Mouse (Mus musculus) activated CD4-positive, CD25-positive, alpha-beta regulatory T cell, adult 9 weeks (primary cell): ENCODE results near the gene Ralgds. TPM values are rescaled to one million over a fixed set of nuclear protein-coding genes. Genes with fewer than 3 reads are reported as not detected.

ENCODE experiments used
- polyA plus RNA-seq: library from polyadenylated mRNA; unstranded; fragments of 100-300 nt; shearing (Covaris generic); gene quantifications from one replicate; pipeline ENCODE4 v1.2.1, GENCODE M21; 2017

Gene Ralgds
- polyA plus RNA-seq = 5.5 TPM

DNA sequence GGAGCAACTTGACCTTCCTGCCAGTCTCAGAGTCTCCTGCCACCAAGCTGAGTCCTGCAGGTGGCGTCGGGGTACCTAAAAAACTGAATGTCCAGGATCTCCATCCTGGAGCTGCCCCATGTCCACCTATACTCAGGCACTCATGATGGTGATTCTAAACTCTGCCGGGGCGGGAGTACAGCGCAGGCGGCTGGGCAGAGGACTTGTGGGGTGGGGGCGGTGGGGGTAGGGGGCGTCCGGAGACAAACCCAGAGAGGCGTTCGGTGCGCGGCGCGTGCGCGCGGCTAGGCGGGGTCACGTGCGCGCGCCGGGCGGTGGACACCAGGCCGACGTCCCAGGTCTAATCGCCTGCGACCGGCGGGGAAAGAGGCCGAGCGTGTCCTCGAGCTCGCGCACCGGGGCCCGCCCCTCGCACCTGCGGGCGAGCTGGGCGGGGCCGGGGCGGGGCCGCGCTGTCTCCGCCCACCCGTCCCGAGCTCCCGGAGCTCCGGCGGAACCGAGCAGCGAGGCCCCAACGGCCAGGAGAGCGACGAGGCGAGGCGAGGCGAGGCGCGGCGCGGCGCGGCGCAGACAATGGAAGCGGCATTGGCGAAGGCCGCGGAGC lies at the start of gene Ralgds:
TSS of gene Ralgds (plus strand) at position 328 of the 604 bp plus-strand sequence.

GRCm38 (mm10) chr2:28465836-28466518 lies 46.9 kb upstream of the Ralgds start, which contains the start of gene 1700007K13Rik:
Gene 1700007K13Rik (minus strand): TSS chr2:28466332.

DNA sequence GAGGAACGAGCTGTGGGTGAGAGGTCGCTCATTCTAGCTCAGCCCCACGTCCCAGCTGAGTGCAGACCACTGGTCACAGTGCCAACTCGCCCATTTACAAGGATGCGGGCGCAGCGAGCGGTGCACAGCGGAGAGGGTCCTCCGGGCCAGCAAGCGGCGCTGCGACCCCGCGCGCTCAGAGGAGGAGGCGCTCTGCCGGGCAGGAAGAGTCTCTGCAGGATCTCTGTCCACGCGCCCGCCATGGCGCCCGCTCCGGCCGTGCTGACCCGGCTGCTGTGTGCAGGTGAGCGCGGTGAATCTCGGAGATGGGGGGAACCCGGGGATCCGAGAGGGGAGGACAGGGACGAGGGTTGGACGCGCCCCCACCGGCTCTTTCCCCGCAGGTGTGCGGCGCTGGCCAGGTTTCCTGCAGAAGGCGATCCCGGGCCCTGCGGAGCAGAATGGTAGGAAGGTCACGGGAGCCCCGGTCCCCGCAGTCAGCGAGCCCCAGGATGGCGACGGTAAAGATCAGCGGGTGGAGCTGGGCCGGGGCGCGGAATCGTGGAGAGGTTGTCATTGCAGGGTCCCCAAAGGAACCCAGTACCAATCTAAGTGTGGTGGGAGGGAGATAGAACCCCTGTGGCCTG lies 45.0 kb upstream of the Ralgds start, which contains the start of gene Mrps2:
TSS of gene Mrps2 (plus strand) at position 207 of the 626 bp plus-strand sequence.

GRCm38 (mm10) chr2:28496671-28497070 lies 16.3 kb upstream of the Ralgds start, which contains the start of gene Gbgt1:
Gene Gbgt1 (plus strand): TSS chr2:28496891.

GRCm38 (mm10) chr2:28505795-28506194 lies 7.1 kb upstream of the Ralgds start, which contains the start of gene Gm10134:
Gene Gm10134 (plus strand): TSS chr2:28506095.

GRCm38 (mm10) chr2:28563303-28563702 lies 50.4 kb downstream of the Ralgds start, which contains the start of gene Cel:
Gene Cel (minus strand): TSS chr2:28563403.

DNA sequence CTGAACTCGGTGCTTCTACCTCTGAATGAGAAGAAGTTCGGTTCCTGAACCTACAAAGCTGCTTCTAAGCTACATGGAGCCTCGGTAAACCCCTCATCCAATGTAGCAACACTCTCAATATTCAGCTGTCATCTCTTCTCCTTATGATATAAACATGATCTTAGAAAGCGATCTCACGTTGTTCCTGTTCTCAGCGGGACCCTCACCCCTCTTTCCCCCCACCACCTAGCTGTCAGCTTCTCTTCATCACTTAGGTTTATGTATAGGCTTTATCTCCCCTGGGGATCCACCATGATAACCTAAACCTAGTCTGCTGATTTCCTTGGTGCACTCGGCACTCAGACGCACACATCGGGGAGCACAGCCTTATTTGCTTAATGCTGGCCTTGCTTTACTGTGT lies 70.7 kb downstream of the Ralgds start, which contains the start of gene Gtf3c5:
TSS of gene Gtf3c5 (minus strand) at position 101 of the 400 bp plus-strand sequence.

Other genes with a start within 250 kb of the Ralgds start
- gene Ppp1r26, start 66.3 kb upstream of the Ralgds start, polyA plus RNA-seq = 0.21 TPM
- not detected for gene 1700007K13Rik, start 46.8 kb upstream of the Ralgds start, polyA plus RNA-seq
- gene Mrps2, start 45.1 kb upstream of the Ralgds start, polyA plus RNA-seq = 37.1 TPM
- not detected for gene Gbgt1, start 16.2 kb upstream of the Ralgds start, polyA plus RNA-seq
- gene Gm10134, start 7.0 kb upstream of the Ralgds start, polyA plus RNA-seq = not detected
- not detected for gene Cel, start 50.3 kb downstream of the Ralgds start, polyA plus RNA-seq
- 29.6 TPM for gene Gtf3c5, start 70.6 kb downstream of the Ralgds start, polyA plus RNA-seq
- gene Gfi1b, start 108.9 kb downstream of the Ralgds start, polyA plus RNA-seq = 0.43 TPM
- 32.7 TPM for gene Tsc1, start 128.1 kb downstream of the Ralgds start, polyA plus RNA-seq
- not detected for gene Spaca9, start 186.6 kb downstream of the Ralgds start, polyA plus RNA-seq
- gene Ak8, start 187.0 kb downstream of the Ralgds start, polyA plus RNA-seq = not detected